Mouse (Mus musculus) urinary bladder, adult 18-20 months (tissue): ENCODE results near the gene Mpv17l2.

Experiments
- DNase-seq, 2 experiments: peaks; one replicate each; pipeline ENCODE4 v3.0.0; 2022; ENCODE audit warnings: low spot score in 2 of 2, mixed read lengths in 2 of 2

Gene Mpv17l2

GRCm38 (mm10) chr8:70760775-70761406, at the start of gene Mpv17l2:
Gene Mpv17l2 (minus strand): TSS chr8:70760946.
- DNase-seq, result peak; percentile 83 to 96

GRCm38 (mm10) chr8:70808955-70809701, 48.4 kb upstream of the Mpv17l2 start:
- no peak for DNase-seq

- DNase-seq, result no peak
These were observed 47.5 kb upstream of the Mpv17l2 start, which contains the start of gene Il12rb1 for GRCm38 (mm10) chr8:70808239-70808638. Gene Il12rb1 (plus strand): TSS chr8:70808449.

- no peak for DNase-seq
These were observed 46.6 kb upstream of the Mpv17l2 start for GRCm38 (mm10) chr8:70807304-70807703.

GRCm38 (mm10) chr8:70806541-70806940, 45.8 kb upstream of the Mpv17l2 start:
- DNase-seq, result no peak

GRCm38 (mm10) chr8:70804481-70805206, 43.9 kb upstream of the Mpv17l2 start, which contains the start of gene Mast3:
Gene Mast3 (minus strand): TSS chr8:70805054.
- DNase-seq, result peak; percentile 70 to 83

GRCm38 (mm10) chr8:70803761-70804480, 43.2 kb upstream of the Mpv17l2 start:
- peak; percentile 34 to 37 for DNase-seq

GRCm38 (mm10) chr8:70802786-70803510, 42.2 kb upstream of the Mpv17l2 start:
- DNase-seq, result no peak

- DNase-seq, result no peak
These were observed 41.1 kb upstream of the Mpv17l2 start for GRCm38 (mm10) chr8:70801830-70802229.

GRCm38 (mm10) chr8:70801156-70801555, 40.4 kb upstream of the Mpv17l2 start:
- DNase-seq, result no peak

- no peak for DNase-seq
These were observed 39.9 kb upstream of the Mpv17l2 start for GRCm38 (mm10) chr8:70800648-70801047.

GRCm38 (mm10) chr8:70798281-70798680, 37.5 kb upstream of the Mpv17l2 start:
- DNase-seq, result no peak

- peak; percentile 87 to 89 for DNase-seq
These were observed 36.6 kb upstream of the Mpv17l2 start for GRCm38 (mm10) chr8:70797081-70798070.

- DNase-seq, result no peak
These were observed 35.8 kb upstream of the Mpv17l2 start for GRCm38 (mm10) chr8:70796403-70797080.

GRCm38 (mm10) chr8:70795370-70795769, 34.6 kb upstream of the Mpv17l2 start:
- DNase-seq, result no peak

- no peak for DNase-seq
These were observed 33.5 kb upstream of the Mpv17l2 start for GRCm38 (mm10) chr8:70794215-70794614.

GRCm38 (mm10) chr8:70792700-70793099, 32.0 kb upstream of the Mpv17l2 start:
- peak in 1 of 2 experiments; percentile 78 for DNase-seq

GRCm38 (mm10) chr8:70791975-70792691, 31.4 kb upstream of the Mpv17l2 start:
- DNase-seq, result peak; percentile 96 to 99
